Mouse (Mus musculus) thymus, adult 2 months (tissue): ENCODE results near the gene Gm20489.

Experiments
- CTCF ChIP-seq: fragments of 200-500 bp; IDR thresholded peaks from 2 replicates; pipeline ENCODE4 v1.5.1; 2012; ENCODE audit warnings: mild to moderate bottlenecking, control low read depth, low read length, moderate library complexity, borderline replicate concordance; ENCODE audit not compliant: control insufficient read depth, poor library complexity, insufficient read depth; ENCODE audit errors: extremely low read depth
- POLR2A ChIP-seq: fragments of 200-500 bp; IDR thresholded peaks from 2 replicates; pipeline ENCODE4 v1.6.1; 2012; ENCODE audit warnings: mild to moderate bottlenecking, low read length, control low read depth, moderate library complexity; ENCODE audit not compliant: control insufficient read depth, poor library complexity, insufficient read depth; ENCODE audit errors: extremely low read depth

- TF ChIP-seq POLR2A, result no peak
- no peak for TF ChIP-seq CTCF
Measured at GRCm38 (mm10) chrX:101300427-101301030, 31.7 kb upstream of the Gm20489 start.
